Mouse (Mus musculus) kidney, embryonic 14.5 days (tissue): ENCODE data around the gene Gm49337. TPM values are rescaled to one million over a fixed set of nuclear protein-coding genes. Genes with fewer than 3 reads are reported as not detected.
A peak's percentile ranks its signal among the peaks of the same experiment; 100 is the strongest.
"Not testable (repeated sequence)": the region's sequence is repeated elsewhere in the genome, so short reads cannot be mapped to it uniquely, and the experiment has no call there.

ENCODE experiments used
- ATAC-seq: fragments of 200-750 bp; cut with Nextera tagmentation; 2 replicates; pipeline ENCODE4 v1.8.0; 2017; ENCODE audit warnings: moderate number of reproducible peaks, mild to moderate bottlenecking, moderate TSS enrichment, moderate library complexity; ENCODE audit not compliant: low FRiP score, low TSS enrichment
- H3K27ac ChIP-seq: fragments of 300-500 bp; sonication (generic); 2 replicates; pipeline ENCODE4 v1.5.1; 2014; ENCODE audit warnings: low read depth, mild to moderate bottlenecking, low read length, moderate library complexity, mixed read lengths
- H3K27me3 ChIP-seq: fragments of 300-500 bp; sonication (generic); 2 replicates; pipeline ENCODE4 v1.6.1; 2014; ENCODE audit warnings: mild to moderate bottlenecking, low read length; ENCODE audit not compliant: control insufficient read depth, insufficient read depth
- H3K36me3 ChIP-seq: fragments of 300-500 bp; sonication (generic); 2 replicates; pipeline ENCODE4 v1.6.1; 2014; ENCODE audit warnings: low read length, mixed read lengths; ENCODE audit not compliant: control insufficient read depth, insufficient read depth
- H3K4me1 ChIP-seq: fragments of 300-500 bp; sonication (generic); 2 replicates; pipeline ENCODE4 v1.6.1; 2014; ENCODE audit warnings: low read length, mixed read lengths; ENCODE audit not compliant: control insufficient read depth, insufficient read depth
- H3K4me2 ChIP-seq: fragments of 300-500 bp; sonication (generic); replicated peaks from 2 replicates; pipeline ENCODE4 v1.6.1; 2014; ENCODE audit warnings: low read depth, mild to moderate bottlenecking, low read length
- H3K4me3 ChIP-seq: fragments of 300-500 bp; sonication (generic); 2 replicates; pipeline ENCODE4 v1.5.1; 2014; ENCODE audit warnings: mild to moderate bottlenecking, low read length
- H3K9ac ChIP-seq: fragments of 300-500 bp; sonication (generic); 2 replicates; pipeline ENCODE4 v1.6.1; 2014; ENCODE audit warnings: low read depth, mild to moderate bottlenecking, low read length, moderate library complexity
- H3K9me3 ChIP-seq: fragments of 300-500 bp; sonication (generic); 2 replicates; pipeline ENCODE4 v1.6.1; 2016; ENCODE audit warnings: low read length; ENCODE audit not compliant: control insufficient read depth
- WGBS: fragments of 180-500 bp; shearing (Covaris S2); extraction: QIAGEN DNeasy Blood & Tissue Kit; methylation state at CpG from one replicate; pipeline ENCODE4 v1.1.7; 2014; 5-methylcytosine and 5-hydroxymethylcytosine counted together
- polyA plus RNA-seq: library from polyadenylated mRNA; unstranded; fragments of >200 nt; fragmentation: Nextera tagmentation; extraction: Ambion mirVana; gene quantifications from 2 replicates; pipeline ENCODE4 v1.2.1, GENCODE M21; 2014

The Gm49337 gene
- polyA plus RNA-seq, 1 experiment from 2014 or later = not detected

DNA sequence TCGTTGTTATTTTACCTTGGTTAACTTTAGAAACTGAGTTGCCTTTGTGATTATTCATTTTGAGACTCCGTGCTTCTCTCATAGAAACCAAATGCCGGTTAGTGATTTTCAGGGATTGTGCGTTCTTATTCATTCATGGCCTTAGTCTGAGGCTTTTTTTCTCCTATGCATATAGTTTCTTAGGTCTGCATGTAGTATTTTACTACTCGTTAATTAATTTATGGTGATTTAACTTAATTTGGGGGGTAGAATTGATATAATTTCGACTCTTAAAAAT, 49.6 kb downstream of the Gm49337 start:
- Histone ChIP-seq H3K4me3 (peak overlapping the region; percentile 77), H3K36me3 (no peaks in the 10 kb centered on the region), H3K9me3 (no peaks in the 10 kb centered on the region), H3K9ac (peak overlapping the region; percentile 94), H3K27ac (no peak overlapping the region; the same call in 1 of the 2 replicates), H3K4me1 (peaks cover 6% of the 10 kb centered on the region; the same call in 1 of the 2 replicates), H3K27me3 (no peaks in the 10 kb centered on the region), H3K4me2 (peak overlapping the region; percentile 38)
- 3% methylated on average over 6 of the region's 6 CpGs for WGBS
- ATAC-seq = no peak

DNA sequence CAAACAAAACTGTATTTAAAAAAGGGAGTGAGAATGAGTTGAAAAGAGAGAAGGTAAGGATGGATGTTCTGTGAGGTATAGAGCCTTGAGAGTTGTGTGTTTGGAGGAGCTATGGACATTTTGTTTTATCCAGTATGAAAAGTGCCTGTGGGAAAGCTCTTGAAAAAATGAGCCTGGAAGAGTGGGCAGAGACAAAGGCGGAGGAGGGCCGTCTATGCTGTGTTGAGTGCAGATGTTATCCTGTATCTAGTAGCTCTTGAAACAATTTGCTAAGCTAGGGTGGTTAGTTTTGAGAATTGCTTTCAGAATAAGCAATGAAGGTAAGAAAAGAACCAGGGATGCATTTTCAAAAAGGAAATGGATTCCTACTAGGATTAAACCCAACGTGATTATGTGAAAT, 70.2 kb downstream of the Gm49337 start:
- ATAC-seq = no peak
- Histone ChIP-seq H3K4me2 (no peak overlapping the region), H3K4me1 (no peaks in the 10 kb centered on the region), H3K9ac (no peak overlapping the region), H3K27me3 (no peaks in the 10 kb centered on the region), H3K36me3 (no peaks in the 10 kb centered on the region), H3K27ac (no peak overlapping the region), H3K4me3 (no peak overlapping the region), H3K9me3 (no peaks in the 10 kb centered on the region)
- WGBS = 79% methylated on average over 3 of the region's 3 CpGs

DNA sequence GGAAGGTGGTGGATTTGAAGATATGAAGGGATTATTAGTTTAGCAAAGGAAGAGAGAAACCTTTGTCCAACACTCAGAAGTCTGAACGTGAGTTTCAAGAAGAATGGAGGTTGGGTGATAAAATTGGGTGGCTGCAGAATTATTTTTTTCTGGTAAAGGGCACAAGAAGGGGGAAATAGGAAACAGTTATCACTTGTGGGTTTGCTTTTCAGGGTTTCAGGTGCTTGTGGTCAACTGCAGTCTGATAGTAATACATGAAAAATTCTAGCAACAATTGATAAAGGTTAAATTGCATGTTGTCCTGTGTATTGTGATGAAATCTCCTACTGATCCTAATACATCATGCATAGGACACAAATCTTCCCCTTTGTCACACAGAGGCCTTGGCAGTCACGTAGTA, 71.1 kb downstream of the Gm49337 start:
- H3K4me1 ChIP-seq = no peaks in the 10 kb centered on the region
- WGBS = 80% methylated on average over 2 of the region's 2 CpGs
- ATAC-seq = no peak

DNA sequence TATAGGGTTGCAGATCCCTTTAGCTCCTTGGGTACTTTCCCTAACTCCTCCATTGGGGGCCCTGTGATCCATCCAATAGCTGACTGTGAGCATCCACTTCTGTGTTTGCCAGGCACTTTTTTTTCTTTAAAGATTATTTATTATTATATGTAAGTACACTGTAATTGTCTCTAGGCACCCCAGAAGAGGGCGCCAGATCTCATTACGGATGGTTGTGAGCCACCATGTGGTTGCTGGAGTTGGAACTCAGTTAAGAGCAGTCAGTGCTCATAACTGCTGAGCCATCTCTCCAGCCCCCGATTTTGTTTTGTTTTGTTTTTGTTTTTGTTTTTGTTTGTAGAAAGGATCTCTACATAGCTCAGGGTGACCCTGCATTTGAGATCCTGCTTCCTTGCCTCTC, 72.7 kb downstream of the Gm49337 start:
- H3K27ac ChIP-seq, H3K4me1 ChIP-seq, H3K36me3 ChIP-seq, H3K27me3 ChIP-seq, H3K9me3 ChIP-seq, H3K9ac ChIP-seq, H3K4me2 ChIP-seq, H3K4me3 ChIP-seq, ATAC-seq: not testable (repeated sequence)
- 44% methylated on average over 3 of the region's 3 CpGs for WGBS

More for the DNA sequence above, 71.1 kb downstream of the Gm49337 start:
- Histone ChIP-seq H3K4me2 (no peak overlapping the region), H3K36me3 (no peaks in the 10 kb centered on the region), H3K4me3 (no peak overlapping the region), H3K9me3 (no peaks in the 10 kb centered on the region), H3K27me3 (no peaks in the 10 kb centered on the region), H3K27ac (no peak overlapping the region), H3K9ac (no peak overlapping the region)

DNA sequence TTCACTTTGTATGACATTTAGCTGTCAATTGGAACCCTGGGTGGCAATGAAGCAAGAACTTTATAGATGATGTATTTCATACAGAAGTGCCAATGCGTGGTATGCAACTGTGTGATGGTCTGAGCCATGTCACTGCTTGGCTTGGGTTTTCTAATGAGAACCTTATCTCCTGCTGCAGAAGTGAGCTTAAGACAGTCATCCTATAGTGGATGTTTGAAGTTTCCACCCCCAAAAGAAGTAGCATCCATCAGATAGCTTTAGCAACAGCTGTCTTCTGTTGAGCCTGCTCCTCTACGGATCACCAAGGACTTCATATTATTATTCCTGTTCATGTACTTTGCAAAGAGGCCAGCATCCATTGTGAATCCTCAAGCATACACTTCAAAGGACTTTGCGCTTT, 76.8 kb downstream of the Gm49337 start:
- Histone ChIP-seq H3K27me3 (no peaks in the 10 kb centered on the region), H3K4me2 (no peak overlapping the region), H3K36me3 (no peaks in the 10 kb centered on the region), H3K9me3 (no peaks in the 10 kb centered on the region), H3K9ac (no peak overlapping the region), H3K27ac (no peak overlapping the region), H3K4me3 (no peak overlapping the region), H3K4me1 (no peaks in the 10 kb centered on the region)
- WGBS = 91% methylated on average over 3 of the region's 3 CpGs
- no peak for ATAC-seq

DNA sequence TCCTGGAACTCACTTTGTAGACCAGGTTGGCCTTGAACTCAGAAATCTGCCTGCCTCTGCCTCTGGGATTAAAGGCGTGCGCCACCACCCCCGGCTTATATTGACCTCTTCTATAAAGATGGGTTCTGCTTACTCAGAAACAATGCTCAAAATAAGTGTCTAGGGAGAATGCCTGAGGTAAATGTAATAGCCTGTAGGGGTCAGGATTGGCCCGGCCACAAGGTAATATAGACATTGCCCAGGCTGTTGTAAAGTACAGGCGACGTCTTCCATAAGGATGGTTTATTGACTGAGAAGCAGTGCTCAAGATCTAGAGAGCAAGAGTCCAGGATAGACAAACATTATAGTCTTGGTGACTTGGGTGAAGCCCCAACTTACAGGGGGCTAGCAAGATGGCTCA, 95.0 kb downstream of the Gm49337 start:
- H3K27me3 ChIP-seq = no peaks in the 10 kb centered on the region
- peaks cover 20% of the 10 kb centered on the region; the same call in 1 of the 2 replicates for H3K36me3 ChIP-seq
- no peak for ATAC-seq
- no peaks in the 10 kb centered on the region for H3K4me1 ChIP-seq
- H3K9ac ChIP-seq = no peak overlapping the region
- H3K27ac ChIP-seq = no peak overlapping the region
- H3K4me3 ChIP-seq = no peak overlapping the region
- 95% methylated on average over 6 of the region's 6 CpGs for WGBS
- H3K4me2 ChIP-seq = no peak overlapping the region
- no peaks in the 10 kb centered on the region for H3K9me3 ChIP-seq

DNA sequence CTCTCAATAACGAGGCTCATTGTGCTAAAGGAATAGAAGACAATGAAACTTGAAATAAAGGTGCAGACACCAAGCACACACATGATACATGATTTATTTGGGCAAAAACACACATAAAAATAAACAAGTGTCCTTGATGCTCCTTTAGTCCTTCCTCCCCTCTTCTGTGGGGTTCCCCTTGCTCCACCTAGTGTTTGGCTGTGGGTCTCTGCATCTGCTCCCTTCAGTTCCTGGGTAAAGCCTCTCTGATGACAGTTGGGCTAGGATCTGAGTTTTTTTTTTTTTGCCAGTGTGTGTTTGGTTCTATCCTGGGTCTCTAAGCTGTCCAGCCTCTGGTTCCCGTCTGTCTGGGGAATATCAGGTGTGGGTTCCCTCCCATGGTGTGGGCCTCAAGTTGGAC, 109.0 kb downstream of the Gm49337 start:
- Histone ChIP-seq H3K4me1 (no peaks in the 10 kb centered on the region), H3K27ac (no peak overlapping the region), H3K36me3 (peaks cover 14% of the 10 kb centered on the region; the same call in 1 of the 2 replicates), H3K27me3 (no peaks in the 10 kb centered on the region), H3K4me2 (no peak overlapping the region), H3K4me3 (no peak overlapping the region), H3K9ac (no peak overlapping the region), H3K9me3 (no peaks in the 10 kb centered on the region)
- ATAC-seq = no peak
- WGBS = 70% methylated on average over 2 of the region's 2 CpGs

DNA sequence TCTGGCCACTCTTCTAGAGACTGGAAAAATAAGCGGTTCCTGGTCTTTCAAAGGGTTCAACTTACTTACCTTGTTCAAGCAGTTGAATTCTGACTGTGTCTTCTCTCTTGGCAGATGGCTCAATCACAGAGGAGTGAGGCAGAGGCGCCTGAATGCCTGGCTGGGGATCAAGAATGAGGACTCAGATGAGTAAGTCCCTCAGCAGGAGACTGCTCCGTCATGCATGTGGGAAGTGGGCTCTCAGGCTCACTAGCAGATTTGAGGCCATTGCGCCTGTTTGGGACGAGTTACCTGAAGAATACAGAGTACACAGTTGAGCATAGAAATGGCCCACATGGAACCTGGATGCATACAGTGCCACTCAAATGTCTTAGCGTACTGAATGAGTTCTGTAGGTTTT, 118.4 kb downstream of the Gm49337 start:
- Histone ChIP-seq H3K9me3 (no peaks in the 10 kb centered on the region), H3K9ac (no peak overlapping the region), H3K27me3 (no peaks in the 10 kb centered on the region), H3K27ac (no peak overlapping the region), H3K4me2 (no peak overlapping the region), H3K4me3 (no peak overlapping the region), H3K36me3 (peaks cover 46% of the 10 kb centered on the region), H3K4me1 (no peaks in the 10 kb centered on the region)
- no peak for ATAC-seq
- WGBS = 96% methylated on average over 6 of the region's 6 CpGs

DNA sequence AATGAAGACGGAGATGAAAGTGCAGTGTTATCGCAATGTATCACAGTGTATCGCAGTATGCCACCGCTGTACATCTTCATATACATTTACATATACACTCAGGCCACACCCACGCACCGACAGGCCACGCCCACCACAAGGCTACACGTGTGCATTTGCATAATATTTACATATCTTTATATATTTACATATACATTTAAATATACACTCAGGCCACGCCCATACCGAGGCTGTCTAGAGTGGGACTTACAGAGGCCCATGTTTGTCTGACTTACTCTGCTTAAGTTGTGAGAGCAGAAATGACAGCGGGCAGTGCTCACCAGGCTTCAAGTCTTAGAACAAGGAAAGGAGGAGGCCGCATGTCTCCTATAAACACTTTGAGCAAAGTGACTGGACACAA, 120.1 kb downstream of the Gm49337 start:
- peaks cover 35% of the 10 kb centered on the region for H3K36me3 ChIP-seq
- H3K27ac ChIP-seq = no peak overlapping the region
- WGBS = 88% methylated on average over 12 of the region's 12 CpGs
- no peaks in the 10 kb centered on the region for H3K4me1 ChIP-seq
- H3K9me3 ChIP-seq = no peaks in the 10 kb centered on the region
- no peaks in the 10 kb centered on the region for H3K27me3 ChIP-seq
- ATAC-seq = no peak
- no peak overlapping the region for H3K4me3 ChIP-seq
- no peak overlapping the region for H3K4me2 ChIP-seq
- no peak overlapping the region for H3K9ac ChIP-seq

DNA sequence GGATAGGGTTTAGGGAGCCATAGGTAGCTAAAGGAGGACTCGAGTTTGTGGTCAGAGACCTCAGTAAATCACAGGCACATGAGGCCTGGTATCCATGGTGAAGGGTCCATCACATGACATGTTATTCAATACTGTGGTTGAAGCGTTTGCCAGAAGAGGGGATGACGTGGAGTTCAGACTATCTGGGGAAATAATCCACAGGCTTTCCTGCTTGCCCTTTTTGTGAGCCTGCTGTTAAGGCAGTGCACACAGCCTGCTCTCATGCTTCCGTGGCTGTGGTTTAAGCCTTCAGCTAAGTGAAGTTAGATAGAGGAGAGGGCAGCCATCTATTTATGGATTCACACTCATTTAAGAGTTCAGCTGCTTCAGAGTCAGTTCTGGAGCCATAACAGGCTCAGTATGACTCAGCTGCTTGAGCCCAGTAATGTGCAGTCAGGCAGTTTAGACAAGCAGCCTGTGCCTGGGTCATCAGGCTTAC, 127.7 kb downstream of the Gm49337 start:
- WGBS = 41% methylated on average over 4 of the region's 4 CpGs
- no peaks in the 10 kb centered on the region for H3K4me1 ChIP-seq
- peaks cover 16% of the 10 kb centered on the region for H3K36me3 ChIP-seq
- H3K4me2 ChIP-seq = no peak overlapping the region
- no peaks in the 10 kb centered on the region for H3K9me3 ChIP-seq
- H3K9ac ChIP-seq = no peak overlapping the region
- H3K27ac ChIP-seq = no peak overlapping the region
- no peaks in the 10 kb centered on the region for H3K27me3 ChIP-seq
- no peak for ATAC-seq
- H3K4me3 ChIP-seq = no peak overlapping the region
